Mouse (Mus musculus) CH12.LX (cell line): ENCODE results near the gene Haghl. TPM values are rescaled to one million over a fixed set of nuclear protein-coding genes. Genes with fewer than 3 reads are reported as not detected.
A peak's percentile ranks its signal among the peaks of the same experiment; 100 is the strongest.

Source experiments
- DNase-seq: peaks from one replicate; pipeline ENCODE4 v3.0.0-alpha.2; 2013; ENCODE audit errors: extremely low read depth
- H3K27ac ChIP-seq: 2 replicates; pipeline ENCODE4 v1.5.1; 2012; ENCODE audit warnings: low read depth, mild to moderate bottlenecking, control low read depth, moderate library complexity; ENCODE audit not compliant: insufficient read depth
- H3K27me3 ChIP-seq: replicated peaks from 2 replicates; pipeline ENCODE3; 2012; ENCODE audit warnings: inconsistent platforms
- H3K36me3 ChIP-seq, 2 experiments: replicated peaks in 1 of 2; 2 replicates each; pipeline versions ENCODE3 to v1.6.1; 2012; ENCODE audit warnings: inconsistent platforms in 1 of 2, low read length in 1 of 2, mild to moderate bottlenecking in 1 of 2, mixed read lengths in 1 of 2, moderate library complexity in 1 of 2; ENCODE audit not compliant: control insufficient read depth in 1 of 2, insufficient read depth in 1 of 2
- H3K4me1 ChIP-seq, 2 experiments: 2 replicates each; pipeline ENCODE4 v1.6.1; 2012; ENCODE audit warnings: inconsistent platforms in 1 of 2, moderate library complexity in 1 of 2; ENCODE audit not compliant: insufficient read depth in 2 of 2, control insufficient read depth in 1 of 2
- H3K4me2 ChIP-seq: 2 replicates; pipeline ENCODE4 v1.6.1; 2012; ENCODE audit warnings: low read depth, mild to moderate bottlenecking, control low read depth; ENCODE audit not compliant: poor library complexity, insufficient read depth, severe bottlenecking
- H3K4me3 ChIP-seq, 3 experiments: fragments of 150-350 bp in 1 of 3; sonication (generic) in 1 of 3; replicated peaks in 1 of 3; 2 replicates each; pipeline versions ENCODE3 to v1.5.1; 2011 to 2012; ENCODE audit warnings: low read depth in 2 of 3, low read length in 2 of 3, mild to moderate bottlenecking in 2 of 3, moderate library complexity in 2 of 3, control low read depth in 1 of 3, improper control_type of control experiment in 1 of 3, inconsistent platforms in 1 of 3, mixed read lengths in 1 of 3; ENCODE audit not compliant: poor library complexity in 1 of 3
- H3K79me2 ChIP-seq: replicated peaks from 2 replicates; pipeline ENCODE4 v1.6.1; 2012; ENCODE audit warnings: mild to moderate bottlenecking, moderate library complexity; ENCODE audit not compliant: control insufficient read depth, poor library complexity, insufficient read depth, severe bottlenecking; ENCODE audit errors: extremely low read depth
- H3K9ac ChIP-seq: 2 replicates; pipeline ENCODE4 v1.6.1; 2012; ENCODE audit warnings: low read depth, mild to moderate bottlenecking, control low read depth, moderate library complexity; ENCODE audit not compliant: insufficient read depth
- H3K9me3 ChIP-seq: replicated peaks from 2 replicates; pipeline ENCODE3; 2012; ENCODE audit warnings: low read length, inconsistent platforms, mixed read lengths
- BHLHE40 ChIP-seq: IDR thresholded peaks from 2 replicates; pipeline ENCODE4 v1.6.1; 2011; ENCODE audit warnings: mild to moderate bottlenecking, low read depth, low read length, improper control_type of control experiment
- CHD1 ChIP-seq: IDR thresholded peaks from 2 replicates; pipeline ENCODE4 v1.6.1; 2012; ENCODE audit warnings: low read depth, low read length, improper control_type of control experiment, inconsistent platforms
- CTCF ChIP-seq, 2 experiments: IDR thresholded peaks in 1 of 2; conservative IDR thresholded peaks in 1 of 2; 2 replicates each; pipeline ENCODE4 v1.5.1; 2011 to 2012; ENCODE audit warnings: low read depth in 2 of 2, low read length in 2 of 2, improper control_type of control experiment in 1 of 2, inconsistent platforms in 1 of 2, mild to moderate bottlenecking in 1 of 2, moderate library complexity in 1 of 2
- ELF1 ChIP-seq: IDR thresholded peaks from 2 replicates; pipeline ENCODE4 v1.6.1; 2014; ENCODE audit warnings: low read depth, mild to moderate bottlenecking, inconsistent platforms, low read length, improper control_type of control experiment
- EP300 ChIP-seq: IDR thresholded peaks from 2 replicates; pipeline ENCODE4 v1.6.1; 2011; ENCODE audit warnings: low read length, improper control_type of control experiment
- ETS1 ChIP-seq: conservative IDR thresholded peaks from 2 replicates; pipeline ENCODE4 v1.6.1; 2012; ENCODE audit warnings: low read depth, mild to moderate bottlenecking, inconsistent platforms, low read length, improper control_type of control experiment, moderate library complexity
- HCFC1 ChIP-seq: IDR thresholded peaks from 2 replicates; pipeline ENCODE4 v1.6.1; 2012; ENCODE audit warnings: low read depth, mild to moderate bottlenecking, inconsistent platforms, low read length, improper control_type of control experiment
- KAT2A ChIP-seq: IDR thresholded peaks from 2 replicates; pipeline ENCODE4 v1.6.1; 2012; ENCODE audit warnings: low read length, improper control_type of control experiment, inconsistent platforms; ENCODE audit not compliant: insufficient replicate concordance
- MAX ChIP-seq: IDR thresholded peaks from 2 replicates; pipeline ENCODE4 v1.6.1; 2011; ENCODE audit warnings: low read length, improper control_type of control experiment
- MAZ ChIP-seq: IDR thresholded peaks from 2 replicates; pipeline ENCODE4 v1.6.1; 2012; ENCODE audit warnings: low read depth, mild to moderate bottlenecking, inconsistent platforms, low read length, improper control_type of control experiment, moderate library complexity
- MXI1 ChIP-seq: IDR thresholded peaks from 2 replicates; pipeline ENCODE4 v1.6.1; 2011; ENCODE audit warnings: mild to moderate bottlenecking, low read depth, low read length, improper control_type of control experiment
- MYC ChIP-seq: IDR thresholded peaks from 2 replicates; pipeline ENCODE4 v1.6.1; 2011; ENCODE audit warnings: low read depth, mild to moderate bottlenecking, improper control_type of control experiment, low read length
- NELFE ChIP-seq: IDR thresholded peaks from 2 replicates; pipeline ENCODE4 v1.6.1; 2011; ENCODE audit warnings: low read depth, low read length, improper control_type of control experiment
- POLR2A ChIP-seq: IDR thresholded peaks from 2 replicates; pipeline ENCODE4 v1.6.1; 2011; ENCODE audit warnings: low read depth, mild to moderate bottlenecking, improper control_type of control experiment, low read length
- POLR2AphosphoS2 ChIP-seq: IDR thresholded peaks from 2 replicates; pipeline ENCODE4 v1.6.1; 2011; ENCODE audit warnings: low read depth, low read length, improper control_type of control experiment
- RCOR1 ChIP-seq: conservative IDR thresholded peaks from 2 replicates; pipeline ENCODE4 v1.6.1; 2012; ENCODE audit warnings: low read depth, mild to moderate bottlenecking, inconsistent platforms, low read length, improper control_type of control experiment
- TBP ChIP-seq: conservative IDR thresholded peaks from 2 replicates; pipeline ENCODE4 v1.6.1; 2011; ENCODE audit warnings: low read depth, low read length, improper control_type of control experiment
- TCF12 ChIP-seq: IDR thresholded peaks from 2 replicates; pipeline ENCODE4 v1.6.1; 2014; ENCODE audit warnings: low read depth, mild to moderate bottlenecking, inconsistent platforms, low read length, improper control_type of control experiment
- UBTF ChIP-seq: IDR thresholded peaks from 2 replicates; pipeline ENCODE4 v1.6.1; 2012; ENCODE audit warnings: low read depth, mild to moderate bottlenecking, inconsistent platforms, low read length, improper control_type of control experiment, moderate library complexity
- USF2 ChIP-seq: conservative IDR thresholded peaks from 2 replicates; pipeline ENCODE4 v1.6.1; 2011; ENCODE audit warnings: low read depth, low read length, improper control_type of control experiment
- ZC3H11A ChIP-seq: IDR thresholded peaks from 2 replicates; pipeline ENCODE4 v1.6.1; 2012; ENCODE audit warnings: low read depth, mild to moderate bottlenecking, inconsistent platforms, low read length, improper control_type of control experiment
- ZKSCAN1 ChIP-seq: IDR thresholded peaks from 2 replicates; pipeline ENCODE4 v1.6.1; 2012; ENCODE audit warnings: low read depth, inconsistent platforms, low read length, improper control_type of control experiment, borderline replicate concordance
- dilution Hi-C: fragments of 300-500 bp; cut with MboI; formaldehyde crosslinking; loops from 2 replicates; pipeline ENCODE4 v1.14.3; 2020; ENCODE audit warnings: low sequenced_read_pairs; ENCODE audit not compliant: extremely low pct_unique_long_range_greater_than_20kb, extremely low pct_ligation_motif_present
- in situ Hi-C: fragments of 300-500 bp; cut with MboI; formaldehyde crosslinking; loops from 3 replicates; pipeline ENCODE4 v1.14.3; 2019; ENCODE audit warnings: low sequenced_read_pairs, low pct_ligation_motif_present, low pct_unique_long_range_greater_than_20kb, mixed read lengths
- polyA plus RNA-seq: library from polyadenylated mRNA; unstranded; fragments of >175 nt; gene quantifications from 2 replicates; pipeline ENCODE4 v1.2.1, GENCODE M21; 2012; ENCODE audit warnings: low read depth; ENCODE audit not compliant: insufficient read length
- total RNA-seq, 2 experiments: library from RNA; depleted of rRNA; stranded (reverse); fragments of 300-350 nt in 1 of 2; fragments of >200 nt in 1 of 2; gene quantifications; 2 replicates each; pipeline ENCODE4 v1.2.3; 2012 to 2014

The Haghl gene
- total and polyA plus RNA-seq, 3 experiments: 7.4 to 16.0 (median 7.8) TPM

DNA sequence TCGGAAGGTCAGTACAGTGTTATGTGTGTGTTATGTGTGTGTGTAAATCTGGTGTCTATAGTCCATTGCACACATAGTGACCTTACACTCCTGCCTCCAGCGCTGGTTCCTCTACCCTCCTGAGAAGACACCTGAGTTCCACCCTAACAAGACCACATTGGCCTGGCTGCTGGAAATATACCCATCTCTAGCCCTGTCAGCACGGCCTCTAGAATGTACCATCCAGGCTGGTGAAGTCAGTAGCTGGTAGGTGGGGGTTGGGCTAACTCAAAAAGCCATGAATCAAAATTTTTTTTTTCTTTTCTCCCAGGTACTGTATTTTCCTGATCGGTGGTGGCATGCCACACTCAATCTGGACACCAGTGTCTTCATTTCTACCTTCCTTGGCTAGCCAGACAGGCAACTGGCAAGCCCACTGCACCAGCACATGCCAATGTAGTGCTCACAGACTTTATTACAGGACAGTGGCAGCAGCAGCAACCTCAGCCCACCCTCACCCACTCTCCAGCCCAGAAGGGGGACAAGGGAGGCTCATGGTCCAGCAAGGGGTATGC is 44.8 kb upstream of the Haghl start:
- no peak for TF ChIP-seq NELFE
- no peak for TF ChIP-seq MAZ
- TF ChIP-seq UBTF: no peak
- no peak for TF ChIP-seq ELF1
- no peak for TF ChIP-seq TCF12
- no peak for TF ChIP-seq MXI1
- no peak for TF ChIP-seq USF2
- no peak for TF ChIP-seq TBP
- no peak for TF ChIP-seq HCFC1
- no peak for TF ChIP-seq CHD1
- no peak for TF ChIP-seq MAX
- no peak for TF ChIP-seq ZC3H11A
- TF ChIP-seq EP300: no peak
- TF ChIP-seq BHLHE40: no peak
- no peak for TF ChIP-seq POLR2A
- no peak for TF ChIP-seq RCOR1
- TF ChIP-seq ETS1: no peak
- no peak for TF ChIP-seq ZKSCAN1
- TF ChIP-seq MYC: no peak
- TF ChIP-seq KAT2A: no peak
- Histone ChIP-seq H3K27me3 (no peaks in the 10 kb centered on the region), H3K79me2 (peaks cover 14% of the 10 kb centered on the region), H3K9me3 (no peaks in the 10 kb centered on the region), H3K4me3 (no peak overlapping the region), H3K4me1 (peaks cover 27 to 61% of the 10 kb centered on the region in 2 experiments), H3K9ac (no peak overlapping the region), H3K27ac (no peak overlapping the region), H3K4me2 (no peak overlapping the region), H3K36me3 (peaks cover 56 to 77% of the 10 kb centered on the region in 2 experiments)
- in situ Hi-C loops: no loop called here
- dilution Hi-C loops: no loop called here
- DNase-seq: no peak

DNA sequence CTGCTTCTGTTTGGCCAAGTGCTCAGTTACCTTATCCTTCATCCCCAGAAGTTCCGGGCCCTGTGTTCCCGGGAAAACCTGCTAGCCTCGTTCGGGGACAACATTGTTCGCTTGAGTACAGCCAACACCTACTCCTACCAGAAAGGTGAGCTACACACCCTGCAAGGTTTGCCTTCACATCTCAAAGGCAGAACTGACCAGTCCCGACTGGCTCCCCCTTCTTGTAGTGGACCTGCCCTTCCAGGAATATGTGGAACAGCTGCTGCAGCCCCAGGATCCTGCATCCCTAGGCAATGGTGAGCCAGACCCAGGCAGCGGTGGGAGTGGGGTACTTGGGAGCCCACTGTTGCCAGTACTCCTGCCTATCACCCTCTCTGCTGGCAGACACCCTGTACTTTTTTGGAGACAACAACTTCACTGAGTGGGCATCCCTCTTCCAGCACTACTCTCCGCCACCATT is 44.1 kb upstream of the Haghl start:
- no peak for DNase-seq
- H3K9me3 ChIP-seq: no peaks in the 10 kb centered on the region
- H3K36me3 ChIP-seq: peaks cover 49 to 73% of the 10 kb centered on the region in 2 experiments
- peaks cover 14% of the 10 kb centered on the region for H3K79me2 ChIP-seq
- in situ Hi-C loops: no loop called here
- H3K4me1 ChIP-seq: peaks cover 24 to 61% of the 10 kb centered on the region in 2 experiments
- TF ChIP-seq CTCF (conservative IDR thresholded peaks at IDR 0.05 in 1 of 2, IDR thresholded peaks at IDR 0.05 in 1 of 2; ENCODE audit: low read depth in 2 of 2, low read length in 2 of 2) (no peak), POLR2AphosphoS2 (0 out of 2 replicates have a peak, but pooled peaks have one; percentile 4)
- no peak overlapping the region for H3K27ac ChIP-seq
- peak overlapping the region; percentile 43 to 64 (median 49) for H3K4me3 ChIP-seq
- peak overlapping the region; percentile 30 for H3K4me2 ChIP-seq
- dilution Hi-C loops: no loop called here
- no peaks in the 10 kb centered on the region for H3K27me3 ChIP-seq
- no peak overlapping the region for H3K9ac ChIP-seq
